Mouse (Mus musculus) kidney, embryonic 14.5 days (tissue): ENCODE data around the gene Dusp12. TPM values are rescaled to one million over a fixed set of nuclear protein-coding genes. Genes with fewer than 3 reads are reported as not detected.

Source experiments
- ATAC-seq: fragments of 200-750 bp; cut with Nextera tagmentation; 2 replicates; pipeline ENCODE4 v1.8.0; 2017; ENCODE audit warnings: moderate number of reproducible peaks, mild to moderate bottlenecking, moderate TSS enrichment, moderate library complexity; ENCODE audit not compliant: low FRiP score, low TSS enrichment
- H3K27ac ChIP-seq: fragments of 300-500 bp; sonication (generic); 2 replicates; pipeline ENCODE4 v1.5.1; 2014; ENCODE audit warnings: low read depth, mild to moderate bottlenecking, low read length, moderate library complexity, mixed read lengths
- H3K27me3 ChIP-seq: fragments of 300-500 bp; sonication (generic); 2 replicates; pipeline ENCODE4 v1.6.1; 2014; ENCODE audit warnings: mild to moderate bottlenecking, low read length; ENCODE audit not compliant: control insufficient read depth, insufficient read depth
- H3K36me3 ChIP-seq: fragments of 300-500 bp; sonication (generic); 2 replicates; pipeline ENCODE4 v1.6.1; 2014; ENCODE audit warnings: low read length, mixed read lengths; ENCODE audit not compliant: control insufficient read depth, insufficient read depth
- H3K4me1 ChIP-seq: fragments of 300-500 bp; sonication (generic); 2 replicates; pipeline ENCODE4 v1.6.1; 2014; ENCODE audit warnings: low read length, mixed read lengths; ENCODE audit not compliant: control insufficient read depth, insufficient read depth
- H3K4me2 ChIP-seq: fragments of 300-500 bp; sonication (generic); replicated peaks from 2 replicates; pipeline ENCODE4 v1.6.1; 2014; ENCODE audit warnings: low read depth, mild to moderate bottlenecking, low read length
- H3K4me3 ChIP-seq: fragments of 300-500 bp; sonication (generic); 2 replicates; pipeline ENCODE4 v1.5.1; 2014; ENCODE audit warnings: mild to moderate bottlenecking, low read length
- H3K9ac ChIP-seq: fragments of 300-500 bp; sonication (generic); 2 replicates; pipeline ENCODE4 v1.6.1; 2014; ENCODE audit warnings: low read depth, mild to moderate bottlenecking, low read length, moderate library complexity
- H3K9me3 ChIP-seq: fragments of 300-500 bp; sonication (generic); 2 replicates; pipeline ENCODE4 v1.6.1; 2016; ENCODE audit warnings: low read length; ENCODE audit not compliant: control insufficient read depth
- WGBS: fragments of 180-500 bp; shearing (Covaris S2); extraction: QIAGEN DNeasy Blood & Tissue Kit; methylation state at CpG from one replicate; pipeline ENCODE4 v1.1.7; 2014; 5-methylcytosine and 5-hydroxymethylcytosine counted together
- polyA plus RNA-seq: library from polyadenylated mRNA; unstranded; fragments of >200 nt; fragmentation: Nextera tagmentation; extraction: Ambion mirVana; gene quantifications from 2 replicates; pipeline ENCODE4 v1.2.1, GENCODE M21; 2014

The Dusp12 gene
- polyA plus RNA-seq, 1 experiment from 2014 or later, result 36.9 TPM

DNA sequence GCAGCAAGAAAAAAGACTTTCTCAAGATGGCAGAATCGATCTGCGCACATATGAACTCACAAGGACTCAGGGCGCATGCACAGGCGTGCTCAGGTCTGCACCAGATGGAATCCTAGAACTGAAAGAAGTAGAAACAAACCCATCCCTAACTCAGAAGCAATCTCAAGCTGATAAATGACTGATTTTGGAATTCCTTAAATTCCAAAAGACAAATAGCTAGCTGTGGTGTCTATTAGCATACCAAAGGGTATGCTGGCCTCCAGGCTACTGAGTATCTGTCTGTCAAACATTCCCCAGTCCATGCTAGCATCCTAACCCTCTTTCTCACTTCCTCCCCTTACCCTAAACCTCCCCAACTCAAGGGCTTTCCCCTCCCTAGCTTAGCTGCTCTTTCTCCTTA, 4.0 kb upstream of the Dusp12 start:
- Histone ChIP-seq H3K9ac (no peak overlapping the region), H3K36me3 (no peaks in the 10 kb centered on the region), H3K27ac (no peak overlapping the region), H3K9me3 (no peaks in the 10 kb centered on the region), H3K4me3 (no peak overlapping the region), H3K27me3 (no peaks in the 10 kb centered on the region), H3K4me1 (no peaks in the 10 kb centered on the region), H3K4me2 (no peak overlapping the region)
- ATAC-seq, result no peak
- 81% methylated on average over 4 of the region's 4 CpGs for WGBS

DNA sequence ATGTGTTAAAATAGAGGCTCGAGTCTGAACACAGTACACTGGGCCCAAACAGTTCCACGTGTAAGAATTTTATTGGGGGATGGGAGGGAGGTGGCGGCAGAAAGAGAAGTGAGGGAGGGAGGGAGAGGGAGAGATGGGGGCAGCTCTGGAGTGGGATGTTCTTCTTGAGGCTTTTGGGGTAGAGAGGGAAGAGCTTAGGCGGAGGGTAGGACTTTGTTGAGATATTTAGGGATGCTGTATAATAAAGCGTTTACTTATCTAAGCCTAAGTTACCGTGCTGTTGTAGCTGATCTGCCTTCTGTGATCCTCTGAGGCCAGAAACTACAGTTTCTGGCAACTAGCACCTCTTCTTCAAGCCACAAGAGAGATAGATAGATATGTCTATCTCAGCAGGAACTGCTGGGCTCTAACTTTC, 711 bp upstream of the Dusp12 start:
- H3K27me3 ChIP-seq, result no peaks in the 10 kb centered on the region
- peaks cover 7% of the 10 kb centered on the region; the same call in 1 of the 2 replicates for H3K36me3 ChIP-seq
- WGBS, result 47% methylated on average over 6 of the region's 6 CpGs
- no peaks in the 10 kb centered on the region for H3K9me3 ChIP-seq
- no peak overlapping the region for H3K4me3 ChIP-seq
- H3K9ac ChIP-seq, result no peak overlapping the region
- H3K27ac ChIP-seq, result no peak overlapping the region
- H3K4me2 ChIP-seq, result no peak overlapping the region
- H3K4me1 ChIP-seq, result no peaks in the 10 kb centered on the region
- ATAC-seq, result no peak

DNA sequence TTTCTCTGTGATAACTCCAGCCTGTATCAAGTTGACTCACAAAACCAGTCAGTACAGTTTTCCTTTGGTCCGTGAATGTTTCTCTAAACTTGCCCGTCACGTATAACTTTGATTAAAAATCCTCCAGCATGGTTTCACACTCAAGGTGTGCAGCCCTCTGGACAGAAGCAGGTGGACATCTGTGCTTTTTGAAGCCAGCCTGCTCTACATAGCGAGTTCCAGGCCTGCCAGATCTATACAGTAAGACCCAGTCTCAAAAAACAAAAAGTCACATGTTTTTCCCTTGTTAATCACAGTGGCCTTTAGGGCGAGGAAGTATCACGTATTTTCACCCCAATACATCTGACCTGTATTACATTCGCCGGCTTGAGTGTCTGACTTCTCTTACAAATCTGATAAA, 950 bp downstream of the Dusp12 start:
- Histone ChIP-seq H3K36me3 (peaks cover 18% of the 10 kb centered on the region), H3K9me3 (no peaks in the 10 kb centered on the region), H3K27ac (0 out of 2 replicates have a peak overlapping the region, but pooled peaks have one; percentile 18), H3K27me3 (no peaks in the 10 kb centered on the region), H3K9ac (peak overlapping the region; percentile 79; the same call in 1 of the 2 replicates), H3K4me2 (peak overlapping the region; percentile 57), H3K4me3 (peak overlapping the region; percentile 79), H3K4me1 (no peaks in the 10 kb centered on the region)
- 17% methylated on average over 8 of the region's 8 CpGs for WGBS
- ATAC-seq, result no peak

DNA sequence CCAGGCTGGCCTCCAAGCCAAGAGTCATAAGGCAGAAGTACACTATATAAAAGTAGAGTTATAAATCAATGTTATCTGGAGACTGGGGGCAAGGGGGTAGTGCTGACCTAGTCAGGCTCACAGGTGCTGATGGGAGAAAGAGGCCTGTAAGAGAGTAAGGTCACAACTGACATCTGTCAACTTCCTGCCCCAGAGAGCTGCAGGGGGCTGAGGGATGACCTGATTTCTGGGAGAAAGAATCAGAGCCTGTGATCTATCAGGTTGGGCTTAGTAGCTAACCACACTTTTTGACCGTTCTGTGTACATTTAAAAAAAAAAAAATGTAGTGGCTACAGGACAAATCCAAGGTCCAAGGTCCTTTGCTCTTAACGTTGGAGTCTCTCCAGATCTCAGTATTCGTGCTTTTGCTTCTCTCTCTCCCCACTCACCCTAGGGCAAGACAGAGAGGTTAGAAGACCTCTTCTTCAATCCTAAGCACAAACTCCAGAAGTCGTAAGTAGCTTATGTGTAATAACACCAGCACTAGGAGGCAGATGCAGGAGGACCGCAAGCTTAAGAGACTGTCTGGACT, 2.3 kb downstream of the Dusp12 start:
- no peak for ATAC-seq
- Histone ChIP-seq H3K4me2 (no peak overlapping the region), H3K9ac (no peak overlapping the region), H3K9me3 (no peaks in the 10 kb centered on the region), H3K36me3 (peaks cover 23% of the 10 kb centered on the region), H3K4me3 (no peak overlapping the region), H3K27ac (no peak overlapping the region), H3K27me3 (no peaks in the 10 kb centered on the region), H3K4me1 (no peaks in the 10 kb centered on the region)
- 80% methylated on average over 5 of the region's 5 CpGs for WGBS

DNA sequence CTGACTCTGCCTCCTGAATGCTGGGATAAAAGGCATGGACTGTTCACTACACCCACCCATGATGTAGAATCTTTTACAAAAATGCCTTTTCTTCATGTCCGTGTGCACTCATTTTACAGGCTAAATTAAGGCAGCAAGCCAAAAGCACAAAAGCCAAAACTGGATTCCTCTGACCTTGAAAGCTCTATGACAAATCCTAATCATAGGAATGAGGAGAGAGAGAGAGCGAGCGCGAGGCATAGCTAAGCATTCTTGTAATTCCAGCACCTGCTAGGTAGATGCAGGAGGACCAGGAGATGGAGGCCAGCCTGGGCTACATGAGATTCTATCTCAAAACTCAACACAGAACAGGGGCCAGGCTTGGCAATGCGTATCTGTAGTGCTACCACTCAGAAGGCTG, 8.4 kb downstream of the Dusp12 start:
- peaks cover 50% of the 10 kb centered on the region for H3K36me3 ChIP-seq
- 92% methylated on average over 5 of the region's 5 CpGs for WGBS
- no peaks in the 10 kb centered on the region for H3K9me3 ChIP-seq

DNA sequence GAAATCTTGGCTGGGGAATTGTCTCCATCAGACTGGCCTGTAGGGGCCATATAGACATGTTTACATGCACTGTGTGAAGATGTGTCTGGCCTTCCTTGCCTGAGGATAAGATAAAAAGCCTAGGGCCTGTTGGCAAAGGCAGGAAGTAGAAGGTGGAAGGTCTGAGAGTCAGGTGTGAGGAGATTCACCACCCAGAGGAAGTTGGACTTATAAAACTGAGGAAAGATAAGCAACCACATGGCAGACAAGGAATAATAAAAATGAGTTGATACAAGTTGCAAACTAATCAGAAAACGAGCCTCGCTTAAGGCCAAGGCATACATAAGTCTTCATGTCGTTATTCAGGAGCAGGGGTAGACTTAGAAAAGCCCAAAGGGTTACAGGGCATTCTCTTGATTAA, 9.7 kb downstream of the Dusp12 start:
- Histone ChIP-seq H3K36me3 (peaks cover 47% of the 10 kb centered on the region), H3K27me3 (no peaks in the 10 kb centered on the region), H3K4me1 (no peaks in the 10 kb centered on the region), H3K4me2 (no peak overlapping the region), H3K27ac (no peak overlapping the region), H3K9ac (no peak overlapping the region), H3K4me3 (no peak overlapping the region), H3K9me3 (no peaks in the 10 kb centered on the region)
- no peak for ATAC-seq
- WGBS, result 72% methylated on average over 3 of the region's 3 CpGs

More for the DNA sequence above, 8.4 kb downstream of the Dusp12 start:
- H3K9ac ChIP-seq, result no peak overlapping the region
- H3K4me3 ChIP-seq, result no peak overlapping the region
- no peaks in the 10 kb centered on the region for H3K4me1 ChIP-seq
- ATAC-seq, result no peak
- H3K27me3 ChIP-seq, result no peaks in the 10 kb centered on the region
- H3K4me2 ChIP-seq, result no peak overlapping the region
- no peak overlapping the region for H3K27ac ChIP-seq

DNA sequence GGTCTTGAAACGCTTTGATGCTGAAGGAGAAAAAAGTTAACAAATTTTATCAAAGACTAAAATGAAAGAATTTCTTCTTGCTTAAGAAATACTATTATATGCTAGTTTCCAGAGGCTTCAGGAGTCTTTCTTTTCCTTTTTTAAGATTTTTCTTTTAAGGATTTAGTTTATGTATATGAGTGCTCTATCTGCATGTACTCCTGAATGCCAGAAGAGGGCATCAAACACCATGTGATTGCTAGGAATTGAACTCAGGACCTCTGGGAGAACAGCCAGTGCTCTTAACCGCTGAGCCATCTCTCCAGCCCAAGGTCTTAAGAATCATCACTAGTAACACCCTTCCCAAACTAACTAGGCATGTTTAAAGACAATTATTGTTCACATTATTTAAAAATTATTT, 13.4 kb downstream of the Dusp12 start:
- 96% methylated on average over 2 of the region's 2 CpGs for WGBS
- Histone ChIP-seq H3K27ac (no peak overlapping the region), H3K4me2 (no peak overlapping the region), H3K9me3 (no peaks in the 10 kb centered on the region), H3K36me3 (peaks cover 27% of the 10 kb centered on the region; the same call in 1 of the 2 replicates), H3K9ac (no peak overlapping the region), H3K4me1 (no peaks in the 10 kb centered on the region), H3K4me3 (no peak overlapping the region), H3K27me3 (no peaks in the 10 kb centered on the region)
- ATAC-seq, result no peak

DNA sequence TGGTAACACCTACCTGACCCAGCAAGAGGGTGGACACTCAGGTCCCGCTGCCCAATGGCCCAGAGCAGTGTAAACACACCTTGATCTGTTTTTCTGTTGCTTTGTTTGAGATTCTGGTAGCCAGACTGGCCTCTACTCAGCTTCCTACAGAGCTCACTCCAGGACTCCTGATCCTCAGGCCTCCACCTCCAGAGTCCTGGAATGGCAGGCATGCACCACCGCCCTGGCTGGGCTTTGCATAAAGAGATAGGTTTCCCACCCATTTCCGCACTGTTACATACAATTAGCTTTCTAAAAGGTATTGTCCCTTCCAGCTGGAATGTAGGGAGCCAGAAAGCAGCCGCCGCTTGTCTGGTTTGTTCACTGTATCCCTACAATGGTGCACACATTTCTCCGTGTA, 13.9 kb downstream of the Dusp12 start:
- no peaks in the 10 kb centered on the region for H3K9me3 ChIP-seq
- H3K4me3 ChIP-seq, result no peak overlapping the region
- no peaks in the 10 kb centered on the region for H3K27me3 ChIP-seq
- 91% methylated on average over 6 of the region's 6 CpGs for WGBS
- no peak overlapping the region for H3K4me2 ChIP-seq
- ATAC-seq, result no peak
- no peak overlapping the region for H3K9ac ChIP-seq
- peaks cover 24% of the 10 kb centered on the region; the same call in 1 of the 2 replicates for H3K36me3 ChIP-seq
- no peaks in the 10 kb centered on the region; the same call in 1 of the 2 replicates for H3K4me1 ChIP-seq
- no peak overlapping the region for H3K27ac ChIP-seq

DNA sequence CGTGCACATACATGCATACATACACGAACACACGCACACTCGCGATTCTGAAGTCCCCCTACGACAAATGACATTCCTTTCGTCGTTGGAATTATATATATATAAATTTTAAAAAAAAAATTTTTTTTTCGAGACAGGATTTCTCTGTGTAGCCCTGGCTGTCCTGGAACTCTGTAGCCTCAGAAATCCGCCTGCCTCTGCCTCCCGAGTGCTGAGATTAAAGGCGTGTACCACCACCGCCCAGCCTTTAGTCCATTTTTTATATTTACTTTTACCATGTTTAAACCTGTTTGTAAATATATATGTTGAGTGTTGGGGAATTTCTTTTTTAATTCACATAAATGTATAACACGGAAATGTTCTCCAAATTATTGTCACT, 16.4 kb downstream of the Dusp12 start:
- H3K27me3 ChIP-seq, result no peaks in the 10 kb centered on the region
- H3K4me3 ChIP-seq, result peak overlapping the region; percentile 89
- 0 out of 2 replicates have a peak, but pooled peaks have one; percentile 18 for ATAC-seq
- 0 out of 2 replicates have a peak, but pooled peaks cover 6% of the 10 kb centered on the region for H3K36me3 ChIP-seq
- H3K27ac ChIP-seq, result no peak overlapping the region
- peak overlapping the region; percentile 67 for H3K4me2 ChIP-seq
- no peaks in the 10 kb centered on the region; the same call in 1 of the 2 replicates for H3K4me1 ChIP-seq
- 19% methylated on average over 14 of the region's 14 CpGs for WGBS
- no peaks in the 10 kb centered on the region for H3K9me3 ChIP-seq
- H3K9ac ChIP-seq, result peak overlapping the region; percentile 76
